Mouse (Mus musculus): ENCODE results near the gene Gm29609. TPM values are rescaled to one million over a fixed set of nuclear protein-coding genes. Genes with fewer than 3 reads are reported as not detected.

The Gm29609 gene
- polyA plus RNA-seq, 1 experiment from 2014 or later: 0.89 TPM

DNA sequence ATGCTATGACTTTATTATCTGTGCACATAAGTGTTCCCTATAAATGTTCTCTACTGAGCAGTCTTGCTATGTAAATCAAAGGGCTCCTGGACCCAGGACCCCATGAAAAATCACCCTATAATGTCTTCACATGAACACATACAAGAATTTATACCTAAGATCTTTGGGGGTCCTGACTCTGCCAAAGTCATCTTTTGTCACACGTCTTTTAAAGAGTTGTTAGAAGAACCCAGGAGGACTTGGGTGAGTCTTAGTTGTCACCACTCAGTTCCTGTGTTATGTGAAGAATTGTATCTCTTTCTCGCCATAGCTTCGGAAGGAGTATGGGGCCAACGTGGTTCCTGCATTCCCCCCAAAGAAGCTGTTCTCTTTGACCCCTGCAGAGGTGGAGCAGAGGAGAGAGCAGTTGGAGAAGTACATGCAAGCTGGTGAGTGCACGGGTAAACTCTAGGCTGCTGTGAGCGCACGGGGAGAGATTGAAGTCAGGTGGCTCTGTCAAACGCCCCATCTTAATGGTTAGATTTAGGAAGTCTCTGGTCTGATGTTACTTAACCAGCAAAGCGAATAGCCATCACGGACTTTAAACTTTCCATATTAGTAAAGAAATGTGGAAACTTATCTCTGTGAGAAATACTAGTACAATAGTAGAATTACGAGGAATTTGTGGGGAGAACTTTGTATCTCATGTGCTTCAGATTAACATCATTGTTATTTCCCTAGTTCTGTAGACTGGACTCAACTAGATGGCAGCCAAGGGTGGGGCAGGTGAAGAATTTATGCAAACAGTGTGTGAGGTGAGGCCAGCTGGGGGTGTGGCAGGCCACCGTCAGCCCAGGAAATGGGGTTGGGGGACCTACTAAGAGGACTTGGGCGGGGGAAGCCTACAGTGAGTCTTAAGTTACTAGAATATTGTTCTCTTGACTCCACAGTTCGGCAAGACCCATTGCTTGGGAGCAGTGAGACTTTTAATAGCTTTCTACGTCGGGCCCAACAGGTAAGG lies 15.1 kb upstream of the Gm29609 start:
- WGBS: 94% methylated on average over 16 of the region's 16 CpGs
- no peak overlapping the region for H3K27ac ChIP-seq
- no peaks in the 10 kb centered on the region for H3K9me3 ChIP-seq
- H3K27me3 ChIP-seq (ENCODE audit: insufficient read depth, poor library complexity, severe bottlenecking): no peaks in the 10 kb centered on the region
- no peak for DNase-seq (ENCODE audit: low spot score)
- H3K4me3 ChIP-seq: peak overlapping the region; percentile 94
- H3K4me1 ChIP-seq (replicated peaks): peaks cover 24% of the 10 kb centered on the region
- peaks cover 75% of the 10 kb centered on the region for H3K36me3 ChIP-seq

DNA sequence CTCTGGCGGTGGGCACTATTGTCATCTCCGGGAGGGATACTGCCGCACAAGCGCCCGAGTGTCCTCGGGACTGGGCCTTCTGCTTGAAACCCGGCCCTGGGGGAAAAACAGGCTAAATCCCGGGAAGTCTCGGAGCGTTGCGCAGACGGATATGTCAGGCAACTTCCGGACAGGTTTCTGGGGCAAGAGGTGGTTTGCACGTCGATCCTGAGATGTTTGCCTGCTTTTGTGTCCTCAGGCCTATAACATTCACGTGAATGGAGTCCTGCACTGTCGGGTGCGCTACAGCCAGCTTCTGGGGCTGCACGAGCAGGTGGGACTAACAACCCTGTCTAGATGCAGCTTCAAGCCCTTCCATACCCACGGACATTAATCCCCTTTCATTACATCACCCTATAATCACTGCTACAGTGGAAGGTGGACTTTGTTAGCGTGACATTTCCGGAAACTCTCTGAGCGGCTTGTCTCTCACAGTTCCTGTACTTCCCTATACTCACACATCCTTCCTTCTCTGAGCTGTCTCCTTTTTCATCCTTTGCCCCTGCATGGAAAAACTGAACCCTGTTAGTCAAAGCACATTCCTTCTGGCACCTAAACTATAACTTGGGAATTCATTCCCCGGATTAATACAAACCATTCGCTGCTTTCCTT lies 14.0 kb upstream of the Gm29609 start:
- H3K9me3 ChIP-seq: no peaks in the 10 kb centered on the region
- peaks cover 74% of the 10 kb centered on the region for H3K36me3 ChIP-seq
- no peak for DNase-seq (ENCODE audit: low spot score)
- H3K4me1 ChIP-seq (replicated peaks): peaks cover 24% of the 10 kb centered on the region
- 15% methylated on average over 25 of the region's 25 CpGs for WGBS
- no peaks in the 10 kb centered on the region for H3K27me3 ChIP-seq (ENCODE audit: insufficient read depth, poor library complexity, severe bottlenecking)
- H3K27ac ChIP-seq: peak overlapping the region; percentile 92
- peak overlapping the region; percentile 94 for H3K4me3 ChIP-seq

DNA sequence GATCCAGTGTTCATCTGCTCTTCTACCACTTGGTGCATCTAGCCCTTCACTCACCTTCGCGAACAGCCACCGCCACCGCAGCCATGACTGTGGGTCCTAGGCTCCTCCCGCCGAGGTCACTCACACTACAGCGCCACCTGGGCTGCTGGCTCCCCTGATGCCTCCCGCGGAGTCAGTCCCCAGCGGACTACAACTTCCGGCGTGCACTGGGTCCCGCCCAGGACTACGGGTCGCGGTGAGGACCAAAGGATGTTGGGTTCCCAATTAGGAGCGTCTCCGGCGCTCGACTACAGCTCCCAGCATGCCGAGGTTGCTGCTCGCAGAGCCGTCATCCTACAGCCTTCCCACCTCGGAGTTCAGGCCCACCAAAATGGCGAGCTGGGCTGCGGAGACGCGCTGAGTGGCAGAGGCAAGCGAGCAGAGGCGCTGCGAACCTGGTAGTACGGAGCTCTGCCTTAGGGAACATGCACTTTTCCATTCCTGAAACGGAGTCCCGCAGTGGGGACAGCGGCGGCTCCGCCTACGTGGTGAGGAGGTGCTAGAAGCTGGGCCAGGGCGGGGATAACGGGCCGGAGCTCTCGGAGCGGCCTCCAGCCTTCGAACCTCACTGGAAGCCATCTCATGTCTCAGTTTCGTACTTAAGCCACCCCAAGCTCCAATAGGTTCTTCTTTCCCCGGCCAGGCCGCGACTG lies 13.4 kb upstream of the Gm29609 start, which contains the start of the genes Snx17 and Eif2b4:
TSS of gene Snx17 (plus strand) at position 289 of the 692 bp plus-strand sequence.
TSS of gene Eif2b4 (minus strand) at position 492 of the 692 bp plus-strand sequence.
- Histone ChIP-seq H3K4me3 (peak within 1 kb of the TSS; percentile 94), H3K4me1 (replicated peaks) (peaks cover 24% of the 10 kb centered on the region), H3K27me3 (ENCODE audit: insufficient read depth, poor library complexity, severe bottlenecking) (no peaks in the 10 kb centered on the region), H3K27ac (peak within 1 kb of the TSS; percentile 92), H3K9me3 (no peaks in the 10 kb centered on the region), H3K36me3 (peaks cover 74% of the 10 kb centered on the region)
- 0% methylated on average over 48 of the region's 48 CpGs for WGBS
- DNase-seq (ENCODE audit: low spot score): peak; percentile 99

DNA sequence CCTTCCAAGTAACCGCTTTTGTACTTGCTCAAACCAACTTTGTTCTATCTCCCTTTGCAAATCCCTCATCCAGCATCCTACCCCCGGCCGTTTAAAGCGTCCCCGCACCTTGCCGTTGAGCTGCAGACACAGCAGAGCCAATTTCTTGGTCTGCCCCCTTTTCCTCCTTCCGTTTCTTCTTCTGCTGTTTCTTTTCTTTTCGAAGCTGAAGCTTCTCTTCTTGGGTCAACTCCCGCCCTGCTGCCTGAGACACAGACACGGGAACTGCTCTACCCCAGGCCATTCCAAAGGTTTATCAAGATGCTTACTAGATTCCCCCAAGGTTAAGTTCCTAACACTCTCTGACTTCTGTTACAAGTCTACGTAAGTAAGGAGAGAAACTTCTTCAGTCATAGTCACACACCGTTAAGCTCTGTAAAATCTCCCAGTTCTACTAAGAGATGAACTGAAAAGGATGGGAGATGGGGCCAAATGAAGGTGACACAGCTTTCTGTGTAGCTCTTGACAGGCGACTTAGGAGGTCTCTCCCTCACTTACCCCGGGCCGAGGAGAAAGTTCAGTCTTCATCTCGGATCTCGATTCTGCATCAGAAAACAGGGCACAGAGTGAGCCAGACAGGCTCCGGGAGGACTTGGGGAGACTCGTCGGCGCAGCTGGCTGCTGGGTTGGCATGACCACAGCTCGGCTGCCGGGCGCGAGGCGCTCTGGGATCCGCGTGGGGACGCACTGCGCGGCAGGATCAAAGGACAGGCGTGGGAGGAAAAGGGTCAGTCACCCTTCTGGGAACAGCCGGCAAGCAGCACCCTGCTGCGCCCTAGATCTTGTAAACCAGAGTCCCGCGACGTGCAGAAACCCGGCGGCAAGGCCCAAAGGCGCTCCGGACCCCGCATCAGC lies 12.6 kb upstream of the Gm29609 start:
- WGBS: 17% methylated on average over 42 of the region's 42 CpGs
- Histone ChIP-seq H3K27me3 (ENCODE audit: insufficient read depth, poor library complexity, severe bottlenecking) (no peaks in the 10 kb centered on the region), H3K27ac (peak overlapping the region; percentile 92), H3K4me1 (replicated peaks) (peaks cover 24% of the 10 kb centered on the region), H3K36me3 (peaks cover 74% of the 10 kb centered on the region), H3K9me3 (no peaks in the 10 kb centered on the region), H3K4me3 (peak overlapping the region; percentile 94)
- no peak for DNase-seq (ENCODE audit: low spot score)

DNA sequence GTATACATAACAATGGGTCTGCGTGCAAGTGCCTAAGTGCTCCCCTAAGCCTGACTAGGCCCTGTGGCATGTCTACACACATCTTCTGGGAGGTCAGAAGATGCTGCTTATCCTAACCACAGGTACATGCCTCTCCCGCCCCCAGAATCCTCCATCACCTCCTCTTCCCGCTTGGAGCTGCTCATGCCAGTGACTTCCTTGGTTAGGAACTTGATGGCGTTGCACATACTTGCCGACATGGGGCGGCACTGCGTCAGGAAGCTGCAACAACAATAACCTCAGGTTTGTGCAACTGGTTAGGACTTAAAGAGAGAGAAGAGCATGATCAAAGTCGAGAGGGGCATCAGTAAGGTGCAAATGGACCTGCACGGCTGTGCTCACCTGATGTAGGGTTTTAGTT lies 10.5 kb upstream of the Gm29609 start:
- peaks cover 24% of the 10 kb centered on the region for H3K4me1 ChIP-seq (replicated peaks)
- DNase-seq (ENCODE audit: low spot score): no peak
- H3K4me3 ChIP-seq: no peak overlapping the region
- WGBS: 89% methylated on average over 9 of the region's 9 CpGs
- H3K27ac ChIP-seq: no peak overlapping the region
- no peaks in the 10 kb centered on the region for H3K27me3 ChIP-seq (ENCODE audit: insufficient read depth, poor library complexity, severe bottlenecking)
- H3K36me3 ChIP-seq: peaks cover 62% of the 10 kb centered on the region
- H3K9me3 ChIP-seq: no peaks in the 10 kb centered on the region

DNA sequence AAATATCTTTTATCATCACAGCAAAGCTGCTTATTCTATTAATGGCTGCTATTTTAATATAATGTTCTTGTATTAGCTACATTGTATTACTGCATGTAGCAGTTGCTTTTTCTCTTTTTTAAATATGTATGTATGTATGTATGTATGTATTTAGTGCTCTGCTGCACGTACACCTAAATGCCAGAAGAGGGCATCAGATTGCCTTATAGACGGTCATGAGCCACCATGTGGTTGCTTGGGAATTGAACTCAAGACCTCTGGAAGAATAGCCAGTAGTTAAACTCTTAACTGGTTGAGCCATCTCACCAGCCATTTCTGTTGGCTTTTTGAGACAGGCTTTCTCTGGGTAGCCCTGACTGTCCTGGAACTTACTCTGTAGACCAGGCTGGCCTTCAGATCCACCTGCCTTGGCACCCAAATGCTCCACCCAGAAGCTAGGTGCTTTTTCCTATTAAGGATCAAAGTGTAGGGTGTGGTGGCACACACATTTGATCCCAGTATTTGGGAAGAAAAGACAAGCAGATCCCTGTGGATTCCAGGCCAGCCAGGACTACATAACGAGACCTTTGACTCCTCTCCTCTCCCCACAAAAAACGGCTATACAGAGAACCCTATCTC lies 8.6 kb upstream of the Gm29609 start:
- Histone ChIP-seq H3K9me3 (no peaks in the 10 kb centered on the region), H3K4me3 (no peak overlapping the region), H3K4me1 (replicated peaks) (peaks cover 16% of the 10 kb centered on the region), H3K36me3 (peaks cover 51% of the 10 kb centered on the region), H3K27ac (no peak overlapping the region), H3K27me3 (ENCODE audit: insufficient read depth, poor library complexity, severe bottlenecking) (no peaks in the 10 kb centered on the region)
- no peak for DNase-seq (ENCODE audit: low spot score)
- 81% methylated on average over 4 of the region's 4 CpGs for WGBS

DNA sequence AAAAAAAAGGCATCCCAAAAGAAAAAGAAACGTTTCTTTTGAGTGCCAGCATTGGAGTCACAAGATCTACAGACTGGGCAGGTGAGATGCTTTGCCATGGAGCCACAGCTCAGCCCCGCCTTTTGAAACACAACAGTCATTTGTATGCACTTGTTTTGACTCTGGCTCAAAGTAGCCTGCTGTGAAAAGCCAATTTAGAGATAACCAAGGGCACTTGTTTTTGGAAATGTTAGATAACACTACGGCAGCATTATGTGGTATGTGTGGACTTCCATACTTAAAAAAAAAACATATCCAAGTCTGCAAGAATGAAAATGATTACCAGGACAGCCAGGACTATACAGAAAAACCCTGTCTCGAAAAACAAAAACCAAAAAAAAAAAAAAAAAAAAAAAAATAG lies 4.0 kb upstream of the Gm29609 start:
- H3K27me3 ChIP-seq (ENCODE audit: insufficient read depth, poor library complexity, severe bottlenecking): no peaks in the 10 kb centered on the region
- H3K36me3 ChIP-seq: peaks cover 23% of the 10 kb centered on the region
- H3K4me3 ChIP-seq: no peak overlapping the region
- H3K4me1 ChIP-seq (replicated peaks): peaks cover 11% of the 10 kb centered on the region
- DNase-seq (ENCODE audit: low spot score): no peak
- 70% methylated on average over 4 of the region's 4 CpGs for WGBS
- H3K9me3 ChIP-seq: no peaks in the 10 kb centered on the region
- no peak overlapping the region for H3K27ac ChIP-seq

DNA sequence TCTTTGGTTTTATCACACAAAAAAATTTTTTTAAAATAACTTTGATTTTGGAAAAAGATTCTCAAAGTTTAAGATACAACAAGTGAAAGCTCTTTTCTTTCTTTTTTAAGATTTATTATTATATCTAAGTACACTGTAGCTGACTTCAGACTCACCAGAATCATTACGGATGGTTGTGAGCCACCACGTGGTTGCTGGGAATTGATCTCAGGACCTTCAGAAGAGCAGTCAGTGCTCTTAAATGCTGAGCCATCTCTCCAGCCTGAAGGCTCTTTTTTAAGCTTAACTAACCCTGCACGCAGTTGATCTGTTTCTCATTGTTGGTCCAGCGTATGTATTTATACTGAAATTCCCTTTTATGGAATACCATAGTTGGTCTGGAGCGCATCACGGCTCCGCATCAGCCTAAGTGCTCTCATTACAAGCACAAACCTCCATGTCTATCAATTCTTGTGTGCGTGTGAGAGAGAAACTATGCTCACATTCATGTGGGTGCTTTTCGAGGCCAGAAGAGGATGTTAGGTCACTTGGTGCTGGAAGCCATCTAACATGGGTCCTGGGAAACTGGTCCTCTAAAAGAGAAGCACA lies 1.6 kb upstream of the Gm29609 start:
- H3K4me1 ChIP-seq (replicated peaks): peaks cover 13% of the 10 kb centered on the region
- H3K27ac ChIP-seq: no peak overlapping the region
- 93% methylated on average over 9 of the region's 9 CpGs for WGBS
- DNase-seq (ENCODE audit: low spot score): no peak
- peaks cover 14% of the 10 kb centered on the region; the same call in 1 of the 2 replicates for H3K36me3 ChIP-seq
- no peaks in the 10 kb centered on the region for H3K27me3 ChIP-seq (ENCODE audit: insufficient read depth, poor library complexity, severe bottlenecking)
- H3K4me3 ChIP-seq: peak overlapping the region; percentile 84
- no peaks in the 10 kb centered on the region for H3K9me3 ChIP-seq

DNA sequence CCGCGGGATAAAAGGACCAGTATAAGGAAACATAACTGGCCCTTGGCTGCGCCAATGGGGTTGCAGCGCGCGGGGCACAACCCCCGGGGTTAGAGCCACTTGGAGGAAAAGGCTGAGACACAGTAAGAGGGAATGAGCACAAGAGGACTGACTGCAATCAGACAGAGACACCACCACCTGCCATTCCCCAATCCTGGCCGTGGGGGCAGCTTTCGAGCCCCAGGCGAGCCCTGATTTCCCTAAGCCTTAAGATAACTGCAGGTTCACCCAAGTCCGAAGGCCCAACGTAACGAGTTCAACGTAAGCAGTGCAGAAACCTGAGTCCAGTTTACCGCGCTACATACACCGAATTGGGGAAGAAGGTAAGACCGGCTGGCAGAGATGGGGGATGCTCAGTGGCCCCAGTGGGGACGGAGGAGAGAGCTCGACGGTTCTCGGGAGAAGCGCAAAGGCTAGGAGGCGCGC lies 378 bp downstream of the Gm29609 start:
- Histone ChIP-seq H3K9me3 (no peaks in the 10 kb centered on the region), H3K4me3 (peak overlapping the region; percentile 84), H3K27me3 (ENCODE audit: insufficient read depth, poor library complexity, severe bottlenecking) (no peaks in the 10 kb centered on the region), H3K27ac (peak overlapping the region; percentile 96), H3K4me1 (replicated peaks) (peaks cover 13% of the 10 kb centered on the region), H3K36me3 (peaks cover 26% of the 10 kb centered on the region)
- DNase-seq (ENCODE audit: low spot score): peak; percentile 48
- WGBS: 0% methylated on average over 25 of the region's 25 CpGs

DNA sequence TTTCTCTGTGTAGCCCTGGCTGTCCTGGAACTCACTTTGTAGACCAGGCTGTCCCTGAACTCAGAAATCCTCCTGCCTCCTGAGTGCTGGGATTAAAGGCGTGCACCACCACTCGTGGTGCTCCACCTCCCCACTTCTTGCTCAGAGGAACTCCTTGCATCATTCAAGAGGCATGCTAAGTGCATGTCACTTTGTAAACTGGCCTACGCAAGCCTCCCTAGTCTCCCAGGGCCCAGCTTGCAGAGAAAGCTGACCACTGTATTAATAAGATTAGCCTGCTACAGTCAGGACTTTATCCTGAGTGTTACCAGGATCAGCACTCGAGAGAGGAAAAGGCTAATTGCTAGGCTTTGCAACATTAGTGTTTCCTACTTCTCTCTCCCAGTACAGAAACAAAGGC lies 11.1 kb downstream of the Gm29609 start:
- H3K36me3 ChIP-seq: peaks cover 98% of the 10 kb centered on the region
- DNase-seq (ENCODE audit: low spot score): no peak
- 94% methylated on average over 4 of the region's 4 CpGs for WGBS
- no peak overlapping the region for H3K27ac ChIP-seq
- H3K27me3 ChIP-seq (ENCODE audit: insufficient read depth, poor library complexity, severe bottlenecking): no peaks in the 10 kb centered on the region
- H3K4me1 ChIP-seq (replicated peaks): no peaks in the 10 kb centered on the region
- H3K4me3 ChIP-seq: no peak overlapping the region
- no peaks in the 10 kb centered on the region for H3K9me3 ChIP-seq

DNA sequence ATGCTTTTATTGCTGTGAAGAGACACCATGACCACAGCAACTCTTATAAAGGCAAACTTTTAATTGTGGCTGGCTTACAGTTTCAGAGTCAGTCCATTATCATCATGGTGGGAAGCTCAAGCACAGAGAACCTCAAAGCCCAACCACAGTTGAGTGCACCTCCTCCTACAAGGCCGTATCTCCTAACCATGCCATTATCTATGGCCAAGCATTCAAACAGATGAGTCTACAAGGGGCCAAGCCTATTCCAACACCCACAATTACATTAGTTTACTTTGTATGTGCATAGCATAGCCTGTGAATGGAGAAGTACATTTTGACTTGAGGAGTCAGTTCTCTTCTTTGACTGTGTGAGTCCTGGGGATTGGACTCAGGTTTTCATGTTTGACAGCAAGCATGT lies 14.8 kb downstream of the Gm29609 start:
- Histone ChIP-seq H3K9me3 (no peaks in the 10 kb centered on the region), H3K4me1 (replicated peaks) (no peaks in the 10 kb centered on the region), H3K36me3 (peaks cover 100% of the 10 kb centered on the region), H3K27me3 (ENCODE audit: insufficient read depth, poor library complexity, severe bottlenecking) (no peaks in the 10 kb centered on the region), H3K4me3 (no peak overlapping the region), H3K27ac (no peak overlapping the region)
- no peak for DNase-seq (ENCODE audit: low spot score)
- WGBS: 96% methylated on average over 1 of the region's 1 CpGs
